Mouse (Mus musculus) retina, postnatal 7 days (tissue): Measurements from ENCODE around the gene Ergic3.

ENCODE experiments used
- DNase-seq: peaks from one replicate; pipeline ENCODE4 v3.0.0-alpha.2; 2012; ENCODE audit warnings: low read depth, low spot score

Ergic3 gene

DNA sequence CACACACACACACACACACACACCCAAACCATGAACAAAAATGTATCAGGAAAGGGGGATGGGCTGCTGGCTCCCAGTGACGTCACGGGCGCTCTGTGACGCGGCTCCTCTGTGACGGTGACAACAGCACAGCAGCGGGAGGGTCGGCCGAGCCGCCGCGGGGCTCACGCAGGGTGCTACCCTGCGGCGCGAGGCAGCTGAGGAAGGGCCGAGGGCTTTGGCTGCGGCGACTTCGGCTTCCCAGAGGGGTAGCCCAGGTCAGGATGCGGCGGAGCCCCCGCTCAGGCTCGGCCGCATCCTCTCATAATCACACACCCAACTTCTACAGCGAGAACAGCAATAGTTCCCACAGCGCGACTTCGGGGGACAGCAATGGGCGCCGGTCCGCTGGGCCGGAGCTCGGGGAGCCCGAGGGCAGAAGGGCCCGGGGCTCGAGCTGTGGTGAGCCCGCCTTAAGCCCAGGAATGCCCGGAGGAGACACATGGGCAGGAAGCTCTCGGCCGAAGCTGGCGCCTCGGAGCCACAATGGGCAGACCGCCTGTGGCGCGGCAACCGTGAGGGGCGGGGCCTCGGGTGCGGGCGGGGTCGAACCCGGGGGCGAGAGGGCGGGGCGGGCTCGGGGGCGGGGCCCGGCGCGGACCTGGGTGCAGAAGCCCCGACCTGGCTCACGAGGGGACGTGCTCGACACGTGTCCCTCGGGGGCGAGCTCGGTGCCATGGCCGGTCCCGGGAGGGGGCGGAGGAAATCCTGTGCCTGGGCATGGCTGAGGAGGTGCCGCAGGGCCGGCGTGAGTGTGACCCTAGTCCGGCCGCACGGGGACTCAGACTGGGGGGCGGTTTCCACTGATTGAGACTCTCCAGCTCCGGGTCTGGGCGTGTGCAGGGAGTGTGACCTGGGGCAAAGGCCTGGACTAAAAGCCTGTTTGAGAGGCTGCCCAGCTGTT, 57.5 kb downstream of the Ergic3 start, which contains the start of gene Spag4:
Spag4 (plus strand) TSS at position 77 of the 943 bp plus-strand sequence.
- peak; percentile 48 for DNase-seq

DNA sequence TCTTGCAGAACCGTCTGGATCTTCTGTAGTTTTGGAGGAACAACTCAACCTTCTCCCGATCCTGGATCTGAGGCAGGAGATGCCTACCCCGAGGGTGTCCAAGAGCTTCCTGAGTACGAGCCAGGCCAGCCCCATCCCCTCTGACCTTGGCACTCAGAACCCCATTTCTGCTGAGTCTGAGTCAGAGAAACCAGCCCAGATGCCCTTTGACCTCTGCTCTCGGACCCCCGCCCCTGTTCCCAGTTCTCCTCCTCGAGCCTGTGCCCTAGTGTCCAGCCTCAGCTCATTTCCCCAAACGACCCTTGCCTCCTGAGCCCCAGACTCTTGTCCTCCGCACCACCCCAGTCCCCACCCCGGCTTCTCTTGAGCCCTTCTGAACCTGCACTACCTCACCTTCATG, 58.3 kb downstream of the Ergic3 start:
- no peak for DNase-seq
